Mouse (Mus musculus) heart, postnatal 0 days (tissue): ENCODE data around the gene Zfp385b. TPM values are rescaled to one million over a fixed set of nuclear protein-coding genes. Genes with fewer than 3 reads are reported as not detected.
A peak's percentile ranks its signal among the peaks of the same experiment; 100 is the strongest.

Source experiments
- ATAC-seq: fragments of 200-750 bp; cut with Nextera tagmentation; 2 replicates; pipeline ENCODE4 v1.8.0; 2017; ENCODE audit warnings: low read depth, moderate number of reproducible peaks, moderate library complexity; ENCODE audit not compliant: insufficient read depth
- DNase-seq: peaks from one replicate; pipeline ENCODE4 v3.0.0-alpha.2; 2016; ENCODE audit warnings: low spot score
- H3K27ac ChIP-seq: fragments of 300-500 bp; sonication (generic); 2 replicates; pipeline ENCODE4 v1.5.1; 2014; ENCODE audit warnings: low read depth, mild to moderate bottlenecking
- H3K27me3 ChIP-seq: fragments of 300-500 bp; sonication (generic); 2 replicates; pipeline ENCODE4 v1.6.1; 2014; ENCODE audit warnings: low read length, mixed read lengths; ENCODE audit not compliant: control insufficient read depth, insufficient read depth
- H3K36me3 ChIP-seq: fragments of 300-500 bp; sonication (generic); replicated peaks from 2 replicates; pipeline ENCODE4 v1.6.1; 2014; ENCODE audit warnings: low read length, mixed read lengths; ENCODE audit not compliant: control insufficient read depth, insufficient read depth
- H3K4me1 ChIP-seq: fragments of 300-500 bp; sonication (generic); 2 replicates; pipeline ENCODE4 v1.6.1; 2014; ENCODE audit warnings: antibody characterized with exemption; ENCODE audit not compliant: control insufficient read depth, insufficient read depth
- H3K4me2 ChIP-seq: fragments of 300-500 bp; sonication (generic); 2 replicates; pipeline ENCODE4 v1.6.1; 2014; ENCODE audit warnings: low read depth, mild to moderate bottlenecking, low read length, moderate library complexity
- H3K4me3 ChIP-seq: fragments of 300-500 bp; sonication (generic); 2 replicates; pipeline ENCODE4 v1.5.1; 2014; ENCODE audit warnings: low read depth, low read length
- H3K9ac ChIP-seq: fragments of 300-500 bp; sonication (generic); replicated peaks from 2 replicates; pipeline ENCODE4 v1.6.1; 2014; ENCODE audit warnings: low read depth, low read length, mixed read lengths
- H3K9me3 ChIP-seq: fragments of 300-500 bp; sonication (generic); replicated peaks from 2 replicates; pipeline ENCODE4 v1.6.1; 2016; ENCODE audit warnings: low read length; ENCODE audit not compliant: control insufficient read depth
- CTCF ChIP-seq: IDR thresholded peaks from 2 replicates; pipeline ENCODE4 v1.5.1; 2016; ENCODE audit warnings: antibody characterized with exemption, control low read depth, low read depth
- EP300 ChIP-seq: IDR thresholded peaks from 2 replicates; pipeline ENCODE4 v1.6.1; 2016; ENCODE audit warnings: antibody characterized with exemption, low read depth
- WGBS: fragments of 180-500 bp; shearing (Covaris S2); extraction: QIAGEN DNeasy Blood & Tissue Kit; methylation state at CpG from one replicate; pipeline ENCODE4 v1.1.7; 2014; 5-methylcytosine and 5-hydroxymethylcytosine counted together
- polyA plus RNA-seq: library from polyadenylated mRNA; unstranded; fragments of >200 nt; fragmentation: Nextera tagmentation; extraction: Ambion mirVana; gene quantifications from 2 replicates; pipeline ENCODE4 v1.2.1, GENCODE M21; 2015
- total RNA-seq: library from RNA; depleted of rRNA; stranded (reverse); fragments of >200 nt; gene quantifications from 2 replicates; pipeline ENCODE4 v1.2.3, GENCODE M21; 2014; ENCODE audit warnings: low replicate concordance

Zfp385b gene
- total and polyA plus RNA-seq, 2 experiments from 2014 or later: 1.8 to 4.2 TPM

GRCm38 (mm10) chr2:77508731-77509130 is 310.7 kb downstream of the Zfp385b start:
- Histone ChIP-seq H3K4me3 (no peak overlapping the region), H3K9me3 (no peaks in the 10 kb centered on the region), H3K36me3 (no peaks in the 10 kb centered on the region), H3K4me2 (no peak overlapping the region), H3K4me1 (no peaks in the 10 kb centered on the region), H3K27ac (no peak overlapping the region), H3K27me3 (no peaks in the 10 kb centered on the region), H3K9ac (no peak overlapping the region)
- 42% methylated on average over 6 of the region's 6 CpGs for WGBS
- DNase-seq (no peak), ATAC-seq (no peak)
- TF ChIP-seq CTCF: no peak
- no peak for TF ChIP-seq EP300

- DNase-seq (no peak), ATAC-seq (no peak; the same call in 1 of the 2 replicates)
- Histone ChIP-seq H3K4me2 (peak overlapping the region; percentile 54), H3K4me3 (peak overlapping the region; percentile 25), H3K27me3 (no peaks in the 10 kb centered on the region), H3K27ac (no peak overlapping the region), H3K36me3 (no peaks in the 10 kb centered on the region), H3K9me3 (no peaks in the 10 kb centered on the region), H3K9ac (peak overlapping the region; percentile 37; the same call in 1 of the 2 replicates), H3K4me1 (no peaks in the 10 kb centered on the region)
- 13% methylated on average over 7 of the region's 7 CpGs for WGBS
- TF ChIP-seq EP300 (no peak), CTCF (no peak)
These were observed 313.1 kb downstream of the Zfp385b start for GRCm38 (mm10) chr2:77506308-77506707.

- H3K27ac ChIP-seq: no peak overlapping the region
- H3K4me2 ChIP-seq: no peak overlapping the region
- no peak overlapping the region for H3K9ac ChIP-seq
- no peaks in the 10 kb centered on the region for H3K9me3 ChIP-seq
- H3K36me3 ChIP-seq: no peaks in the 10 kb centered on the region
- H3K4me1 ChIP-seq: no peaks in the 10 kb centered on the region
- TF ChIP-seq CTCF: no peak
- no peak for TF ChIP-seq EP300
- DNase-seq: no peak
- no peak overlapping the region for H3K4me3 ChIP-seq
- 54% methylated on average over 1 of the region's 1 CpGs for whole genome bisulfite sequencing
- ATAC-seq: no peak
- H3K27me3 ChIP-seq: no peaks in the 10 kb centered on the region
These were observed 313.8 kb downstream of the Zfp385b start for GRCm38 (mm10) chr2:77505614-77506013.

GRCm38 (mm10) chr2:77503674-77504351 is 315.6 kb downstream of the Zfp385b start:
- H3K4me1 ChIP-seq: no peaks in the 10 kb centered on the region
- H3K27ac ChIP-seq: no peak overlapping the region
- H3K36me3 ChIP-seq: no peaks in the 10 kb centered on the region
- WGBS: 85% methylated on average over 6 of the region's 6 CpGs
- H3K27me3 ChIP-seq: no peaks in the 10 kb centered on the region
- H3K9ac ChIP-seq: no peak overlapping the region
- TF ChIP-seq EP300: no peak
- TF ChIP-seq CTCF: no peak
- no peak overlapping the region for H3K4me3 ChIP-seq
- no peaks in the 10 kb centered on the region for H3K9me3 ChIP-seq
- ATAC-seq: no peak
- no peak overlapping the region for H3K4me2 ChIP-seq
- no peak for DNase-seq

GRCm38 (mm10) chr2:77503217-77503616 is 316.2 kb downstream of the Zfp385b start:
- H3K4me3 ChIP-seq: no peak overlapping the region
- no peaks in the 10 kb centered on the region for H3K4me1 ChIP-seq
- TF ChIP-seq CTCF (no peak), EP300 (no peak)
- no peak for DNase-seq
- H3K9ac ChIP-seq: no peak overlapping the region
- H3K36me3 ChIP-seq: no peaks in the 10 kb centered on the region
- 86% methylated on average over 8 of the region's 8 CpGs for WGBS
- H3K27me3 ChIP-seq: no peaks in the 10 kb centered on the region
- H3K4me2 ChIP-seq: no peak overlapping the region
- no peaks in the 10 kb centered on the region for H3K9me3 ChIP-seq
- no peak overlapping the region for H3K27ac ChIP-seq
- ATAC-seq: no peak

GRCm38 (mm10) chr2:77502458-77502857 is 317.0 kb downstream of the Zfp385b start:
- 63% methylated on average over 8 of the region's 8 CpGs for WGBS
- Histone ChIP-seq H3K4me1 (no peaks in the 10 kb centered on the region), H3K9me3 (no peaks in the 10 kb centered on the region), H3K9ac (no peak overlapping the region), H3K27ac (no peak overlapping the region), H3K27me3 (no peaks in the 10 kb centered on the region), H3K4me3 (no peak overlapping the region), H3K36me3 (no peaks in the 10 kb centered on the region), H3K4me2 (no peak overlapping the region)
- DNase-seq (no peak), ATAC-seq (no peak)
- TF ChIP-seq CTCF: no peak
